Mouse (Mus musculus): ENCODE data around the gene Spred2.

The Spred2 gene

DNA sequence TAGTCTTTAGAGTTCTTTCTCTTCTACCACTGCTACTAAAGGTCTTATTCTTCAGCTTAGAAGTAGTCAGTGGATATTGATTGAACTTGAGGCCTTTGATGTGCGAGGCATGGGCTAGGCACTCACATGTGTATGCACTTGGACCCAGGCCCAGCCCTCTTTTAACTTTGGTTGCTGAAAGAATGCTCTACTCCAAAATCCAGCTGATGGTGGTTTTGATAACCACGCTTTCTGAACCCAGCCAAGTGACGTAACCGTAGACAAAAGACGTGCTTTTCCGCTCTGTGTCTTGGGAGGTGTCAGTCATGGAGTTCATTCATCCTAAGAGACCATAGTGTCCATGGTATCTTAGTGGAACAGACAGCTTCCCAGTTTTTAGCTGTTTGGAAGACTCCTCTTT lies 57.9 kb downstream of the Spred2 start:
- in situ Hi-C loops (cut with MboI; ENCODE audit: low sequenced_read_pairs): no loop called here

- in situ Hi-C loops (cut with MboI; ENCODE audit: low sequenced_read_pairs): no loop called here
Observed at GRCm38 (mm10) chr11:19982779-19983178, 58.6 kb downstream of the Spred2 start.

GRCm38 (mm10) chr11:19983298-19983697 lies 59.1 kb downstream of the Spred2 start:
- in situ Hi-C loops (cut with MboI; ENCODE audit: low sequenced_read_pairs): no loop called here

- in situ Hi-C loops (cut with MboI; ENCODE audit: low sequenced_read_pairs): no loop called here
Observed at GRCm38 (mm10) chr11:19984029-19984428, 59.9 kb downstream of the Spred2 start.

GRCm38 (mm10) chr11:19985283-19985854 lies 61.2 kb downstream of the Spred2 start:
- in situ Hi-C loops (cut with MboI; ENCODE audit: low sequenced_read_pairs): no loop called here

DNA sequence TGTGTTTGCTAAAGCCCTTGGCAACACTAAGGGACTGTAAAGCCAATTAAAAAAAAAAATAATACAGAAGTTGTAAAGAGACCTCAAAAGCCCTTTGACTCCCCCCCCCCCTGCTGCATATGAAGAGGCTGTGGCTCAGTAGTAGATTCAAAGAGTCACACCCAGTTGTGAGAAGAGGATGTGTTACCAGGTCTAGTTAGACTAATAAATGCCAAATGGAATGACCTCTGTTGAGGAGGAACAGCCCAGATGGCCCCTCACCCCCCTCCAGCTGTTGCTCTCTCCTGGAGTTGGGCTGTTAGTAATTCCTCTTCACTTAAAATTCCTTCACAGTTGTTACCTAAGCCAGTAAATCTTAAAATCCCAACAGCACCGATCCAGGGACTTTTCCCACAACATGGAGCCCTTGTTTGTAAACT lies 62.3 kb downstream of the Spred2 start:
- in situ Hi-C loops (cut with MboI; ENCODE audit: low sequenced_read_pairs): no loop called here

GRCm38 (mm10) chr11:19986871-19987755 lies 62.9 kb downstream of the Spred2 start:
- in situ Hi-C loops (cut with MboI; ENCODE audit: low sequenced_read_pairs): no loop called here

DNA sequence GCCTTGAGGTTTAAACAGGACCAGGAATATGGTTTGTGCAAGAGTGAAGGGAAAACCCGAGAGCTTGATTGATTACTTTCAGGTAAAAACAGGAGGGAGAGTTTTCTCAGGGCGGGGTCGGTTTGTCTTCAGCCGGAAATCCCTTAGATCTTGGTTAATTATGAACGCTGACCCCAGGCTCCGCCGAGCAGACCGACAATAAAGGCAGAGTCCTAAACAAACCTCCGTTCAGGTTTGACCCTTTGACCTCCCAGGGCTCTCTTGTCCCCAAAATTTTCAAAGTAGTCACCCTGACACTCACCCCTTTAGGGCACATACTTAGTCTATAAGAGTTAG lies 63.5 kb downstream of the Spred2 start:
- in situ Hi-C loops (cut with MboI; ENCODE audit: low sequenced_read_pairs): no loop called here

DNA sequence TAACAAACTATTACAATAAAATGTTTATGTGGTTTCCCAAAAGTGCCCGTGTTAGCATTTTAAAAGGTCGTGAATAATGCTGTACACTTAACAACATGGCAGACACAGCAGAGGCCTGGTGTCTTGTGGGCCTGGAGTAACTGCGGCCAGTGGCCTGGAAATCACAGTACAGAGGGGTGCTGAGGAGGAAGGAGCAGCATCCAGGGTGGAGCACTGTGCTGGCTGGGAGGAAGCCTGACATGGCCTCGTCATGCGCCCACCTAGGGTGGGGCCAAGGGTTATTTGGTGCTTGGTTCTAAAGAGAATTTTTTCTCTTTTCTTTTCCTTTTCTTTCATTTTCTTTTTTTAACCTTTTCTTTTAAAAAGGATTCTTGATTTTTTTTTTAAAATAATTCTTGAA lies 64.0 kb downstream of the Spred2 start:
- in situ Hi-C loops (cut with MboI; ENCODE audit: low sequenced_read_pairs): no loop called here

DNA sequence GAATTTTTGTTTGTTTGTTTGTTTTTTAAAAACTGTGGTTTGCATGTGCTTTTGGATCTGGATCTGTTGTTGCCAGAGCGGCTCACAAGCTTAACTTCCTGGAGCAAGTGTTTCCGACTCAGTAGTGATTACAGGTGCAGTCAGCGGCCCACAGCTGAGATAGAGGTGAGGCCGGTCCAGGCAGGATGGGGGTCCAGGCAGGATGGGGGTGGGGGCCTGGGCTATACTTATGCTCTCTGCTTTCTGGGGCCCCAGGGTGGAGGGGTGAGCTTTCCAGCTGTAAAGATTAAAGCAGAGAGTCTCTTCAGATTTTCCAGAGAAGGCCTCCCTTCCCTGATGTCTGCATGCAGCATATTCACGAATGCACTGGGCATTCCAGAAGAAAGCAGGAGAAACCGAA lies 64.5 kb downstream of the Spred2 start:
- in situ Hi-C loops (cut with MboI; ENCODE audit: low sequenced_read_pairs): no loop called here

GRCm38 (mm10) chr11:19989141-19989910 lies 65.2 kb downstream of the Spred2 start:
- in situ Hi-C loops (cut with MboI; ENCODE audit: low sequenced_read_pairs): no loop called here

DNA sequence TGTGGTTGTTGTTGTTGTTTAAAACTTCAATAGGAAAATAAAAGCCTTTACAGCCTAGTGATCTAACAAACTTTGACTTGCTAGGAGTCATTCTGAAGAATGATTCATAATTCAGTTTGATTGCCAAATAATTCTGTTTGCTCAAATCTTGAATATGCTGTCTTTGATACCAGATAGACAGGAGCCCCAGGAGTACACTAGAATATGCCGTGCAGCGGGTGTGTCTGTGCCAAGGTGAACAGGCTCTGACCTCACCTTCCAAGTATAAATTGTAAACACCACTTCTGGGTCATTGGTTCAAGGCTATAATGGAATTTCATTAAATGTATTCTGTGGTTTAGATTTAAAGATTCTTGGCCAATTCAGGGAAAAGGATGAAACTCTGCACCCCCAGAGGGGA lies 66.6 kb downstream of the Spred2 start:
- in situ Hi-C loops (cut with MboI; ENCODE audit: low sequenced_read_pairs): no loop called here

GRCm38 (mm10) chr11:19991303-19991976 lies 67.3 kb downstream of the Spred2 start:
- in situ Hi-C loops (cut with MboI; ENCODE audit: low sequenced_read_pairs): no loop called here

DNA sequence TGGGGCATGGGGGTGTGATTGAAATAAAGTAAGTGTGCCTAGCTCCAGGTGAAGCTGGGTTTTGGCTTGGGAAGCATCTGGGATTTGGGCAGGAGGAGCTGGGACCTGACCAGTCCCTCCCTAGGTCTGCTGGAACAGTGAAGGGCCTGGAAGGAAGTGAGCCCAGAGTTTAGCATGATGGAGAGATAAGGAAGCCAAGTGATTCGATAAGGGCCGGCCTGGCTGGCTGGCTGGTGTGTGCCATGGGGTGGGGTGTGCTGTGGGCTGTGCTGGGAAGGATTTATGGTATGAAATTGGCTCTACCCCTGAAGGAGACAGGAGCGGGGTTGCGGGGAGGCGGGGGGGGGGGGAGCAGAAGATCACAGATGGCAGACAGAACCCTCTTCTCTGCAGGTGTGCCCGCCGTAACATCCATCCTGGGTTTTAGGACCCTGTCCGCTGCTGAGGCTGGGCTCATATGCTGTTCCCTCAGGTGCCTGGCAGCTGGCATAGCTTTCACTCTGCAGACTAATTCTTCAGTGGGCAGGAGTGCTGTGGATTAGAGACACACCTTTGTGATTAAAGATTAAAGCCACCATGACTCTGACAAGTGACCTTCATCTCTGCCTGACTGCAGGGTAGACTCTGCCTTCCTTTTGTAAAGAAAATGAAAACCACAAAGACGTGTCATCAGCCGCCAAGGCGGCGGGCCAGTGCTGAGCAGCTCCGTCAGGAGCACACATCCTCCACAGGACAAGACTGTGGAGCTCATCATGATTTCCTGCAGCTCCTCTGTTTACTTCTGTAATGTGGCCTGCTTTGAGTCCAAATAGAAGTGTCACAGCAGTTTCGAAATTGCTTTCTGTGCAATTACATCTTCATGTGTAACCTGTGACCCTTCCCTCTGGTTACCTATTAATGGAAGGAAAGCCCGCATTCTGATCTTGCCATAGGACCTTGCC lies 68.4 kb downstream of the Spred2 start:
- in situ Hi-C loops (cut with MboI; ENCODE audit: low sequenced_read_pairs): no loop called here

GRCm38 (mm10) chr11:19993753-19994152 lies 69.6 kb downstream of the Spred2 start:
- in situ Hi-C loops (cut with MboI; ENCODE audit: low sequenced_read_pairs): no loop called here

DNA sequence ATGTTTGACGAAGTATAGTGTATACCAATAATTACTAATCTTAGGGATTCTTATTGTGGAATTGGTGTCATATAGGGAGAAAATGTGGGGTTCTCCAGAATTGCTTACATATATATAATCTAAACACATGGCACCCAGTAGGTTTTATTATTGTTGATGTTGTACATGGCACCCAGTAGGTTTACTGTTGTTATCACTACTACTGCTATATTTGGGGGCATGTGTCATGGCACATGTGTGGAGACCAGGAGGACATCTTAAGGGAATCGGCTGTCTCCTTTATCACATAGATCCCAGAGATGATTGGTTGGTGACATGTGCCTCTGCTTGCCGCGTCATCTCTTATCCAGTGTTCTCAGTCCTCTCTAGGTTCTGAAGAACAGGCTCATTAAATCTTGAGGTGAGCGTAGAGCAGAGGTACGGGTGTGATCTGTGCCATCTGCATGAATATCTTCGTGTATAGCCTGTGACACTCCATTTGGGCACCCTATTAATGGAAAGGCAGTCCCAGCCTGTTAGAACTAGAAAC lies 70.2 kb downstream of the Spred2 start:
- in situ Hi-C loops (cut with MboI; ENCODE audit: low sequenced_read_pairs): no loop called here

DNA sequence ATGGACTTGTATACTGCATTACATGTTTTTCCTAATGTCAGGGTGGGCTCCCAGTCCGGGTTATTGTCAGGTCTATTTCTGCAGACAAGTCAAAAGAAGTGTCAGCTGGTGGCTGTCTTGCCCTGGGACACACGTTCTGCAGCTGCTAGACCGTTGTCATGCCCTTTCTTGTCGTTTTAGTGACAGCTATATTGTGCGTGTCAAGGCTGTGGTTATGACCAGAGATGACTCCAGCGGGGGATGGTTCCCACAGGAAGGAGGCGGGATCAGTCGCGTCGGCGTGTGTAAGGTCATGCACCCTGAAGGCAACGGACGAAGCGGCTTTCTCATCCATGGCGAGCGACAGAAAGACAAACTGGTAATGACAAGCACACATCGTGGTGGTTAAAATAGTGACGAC lies 73.8 kb downstream of the Spred2 start:
- in situ Hi-C loops (cut with MboI; ENCODE audit: low sequenced_read_pairs): no loop called here

DNA sequence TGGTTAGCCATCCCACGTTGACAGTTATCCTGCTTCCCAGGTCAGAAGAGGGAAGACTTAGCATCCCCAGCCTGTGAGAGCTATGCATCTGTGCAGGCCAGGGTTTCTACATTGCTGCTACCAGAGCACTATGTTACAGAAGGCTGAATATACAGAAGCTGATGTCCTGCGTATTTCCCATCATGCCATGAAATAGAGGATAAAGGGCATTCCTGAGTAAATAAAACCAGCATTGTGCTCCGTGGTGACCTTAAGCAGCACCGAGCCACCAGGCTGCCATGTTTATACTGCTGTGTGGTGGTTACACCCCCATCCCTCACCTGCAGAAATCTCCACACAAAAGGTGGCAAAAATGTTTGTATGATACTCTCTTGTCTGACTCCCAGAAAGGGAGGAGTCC lies 78.7 kb downstream of the Spred2 start:
- in situ Hi-C loops (cut with MboI; ENCODE audit: low sequenced_read_pairs): no loop called here

GRCm38 (mm10) chr11:20007701-20008100 lies 83.5 kb downstream of the Spred2 start:
- in situ Hi-C loops (cut with MboI; ENCODE audit: low sequenced_read_pairs): no loop called here

All from CH12F3 (cell line).